Mouse (Mus musculus): ENCODE results near the gene Slc38a3. TPM values are rescaled to one million over a fixed set of nuclear protein-coding genes. Genes with fewer than 3 reads are reported as not detected.

Gene Slc38a3
- polyA plus RNA-seq, 1 experiment from 2014 or later, result 3.7 TPM

GRCm38 (mm10) chr9:107620954-107621353, 48.4 kb downstream of the Slc38a3 start:
- H3K9me3 ChIP-seq (ENCODE audit: control insufficient read depth, low read depth, low read length), result no peaks in the 10 kb centered on the region
- H3K27me3 ChIP-seq (ENCODE audit: control insufficient read depth, insufficient read depth, low read length), result no peaks in the 10 kb centered on the region
- no peak overlapping the region for H3K4me2 ChIP-seq (replicated peaks; ENCODE audit: low read depth, low read length)
- H3K36me3 ChIP-seq (ENCODE audit: control insufficient read depth, insufficient read depth, low read length), result peaks cover 71% of the 10 kb centered on the region
- 0 out of 2 replicates have a peak overlapping the region, but pooled peaks have one; percentile 15 for H3K27ac ChIP-seq (ENCODE audit: low read length)
- no peak for ATAC-seq (ENCODE audit: insufficient number of reproducible peaks, insufficient read depth, low FRiP score, low read depth)
- H3K4me1 ChIP-seq (ENCODE audit: control insufficient read depth, insufficient read depth, low read length), result peaks cover 38% of the 10 kb centered on the region
- no peak overlapping the region for H3K4me3 ChIP-seq (ENCODE audit: low read depth, low read length)
- no peak overlapping the region for H3K9ac ChIP-seq (replicated peaks; ENCODE audit: low read depth, low read length)

GRCm38 (mm10) chr9:107619546-107619879, 49.8 kb downstream of the Slc38a3 start:
- H3K27ac ChIP-seq (ENCODE audit: low read length), result peak overlapping the region; percentile 82; the same call in 1 of the 2 replicates
- 63% methylated on average over 13 of the region's 13 CpGs for WGBS
- H3K9ac ChIP-seq (replicated peaks; ENCODE audit: low read depth, low read length), result no peak overlapping the region
- peaks cover 31% of the 10 kb centered on the region for H3K4me1 ChIP-seq (ENCODE audit: control insufficient read depth, insufficient read depth, low read length)
- 0 out of 2 replicates have a peak, but pooled peaks have one; percentile 6 for ATAC-seq (ENCODE audit: insufficient number of reproducible peaks, insufficient read depth, low FRiP score, low read depth)
- no peaks in the 10 kb centered on the region for H3K27me3 ChIP-seq (ENCODE audit: control insufficient read depth, insufficient read depth, low read length)
- no peaks in the 10 kb centered on the region for H3K9me3 ChIP-seq (ENCODE audit: control insufficient read depth, low read depth, low read length)
- H3K4me2 ChIP-seq (replicated peaks; ENCODE audit: low read depth, low read length), result no peak overlapping the region
- peaks cover 76% of the 10 kb centered on the region for H3K36me3 ChIP-seq (ENCODE audit: control insufficient read depth, insufficient read depth, low read length)
- no peak overlapping the region for H3K4me3 ChIP-seq (ENCODE audit: low read depth, low read length)

- WGBS, result 29% methylated on average over 13 of the region's 13 CpGs
- Histone ChIP-seq H3K36me3 (ENCODE audit: control insufficient read depth, insufficient read depth, low read length) (peaks cover 76% of the 10 kb centered on the region), H3K27me3 (ENCODE audit: control insufficient read depth, insufficient read depth, low read length) (no peaks in the 10 kb centered on the region), H3K4me3 (ENCODE audit: low read depth, low read length) (no peak overlapping the region), H3K27ac (ENCODE audit: low read length) (peak overlapping the region; percentile 82; the same call in 1 of the 2 replicates), H3K9ac (replicated peaks; ENCODE audit: low read depth, low read length) (0 out of 2 replicates have a peak overlapping the region, but pooled peaks have one; percentile 21), H3K4me2 (replicated peaks; ENCODE audit: low read depth, low read length) (no peak overlapping the region), H3K4me1 (ENCODE audit: control insufficient read depth, insufficient read depth, low read length) (peaks cover 25% of the 10 kb centered on the region), H3K9me3 (ENCODE audit: control insufficient read depth, low read depth, low read length) (no peaks in the 10 kb centered on the region)
- peak; percentile 63 for ATAC-seq (ENCODE audit: insufficient number of reproducible peaks, insufficient read depth, low FRiP score, low read depth)
These were observed 50.4 kb downstream of the Slc38a3 start for GRCm38 (mm10) chr9:107618778-107619545.

GRCm38 (mm10) chr9:107618098-107618497, 51.2 kb downstream of the Slc38a3 start:
- Histone ChIP-seq H3K27me3 (ENCODE audit: control insufficient read depth, insufficient read depth, low read length) (no peaks in the 10 kb centered on the region), H3K9me3 (ENCODE audit: control insufficient read depth, low read depth, low read length) (no peaks in the 10 kb centered on the region), H3K4me3 (ENCODE audit: low read depth, low read length) (no peak overlapping the region), H3K9ac (replicated peaks; ENCODE audit: low read depth, low read length) (no peak overlapping the region), H3K4me1 (ENCODE audit: control insufficient read depth, insufficient read depth, low read length) (peaks cover 26% of the 10 kb centered on the region), H3K4me2 (replicated peaks; ENCODE audit: low read depth, low read length) (no peak overlapping the region), H3K36me3 (ENCODE audit: control insufficient read depth, insufficient read depth, low read length) (peaks cover 73% of the 10 kb centered on the region), H3K27ac (ENCODE audit: low read length) (peak overlapping the region; percentile 82; the same call in 1 of the 2 replicates)
- ATAC-seq (ENCODE audit: insufficient number of reproducible peaks, insufficient read depth, low FRiP score, low read depth), result no peak
- 87% methylated on average over 6 of the region's 6 CpGs for WGBS

GRCm38 (mm10) chr9:107617461-107617860, 51.9 kb downstream of the Slc38a3 start:
- no peak for ATAC-seq (ENCODE audit: insufficient number of reproducible peaks, insufficient read depth, low FRiP score, low read depth)
- H3K27me3 ChIP-seq (ENCODE audit: control insufficient read depth, insufficient read depth, low read length), result no peaks in the 10 kb centered on the region
- H3K4me2 ChIP-seq (replicated peaks; ENCODE audit: low read depth, low read length), result no peak overlapping the region
- H3K36me3 ChIP-seq (ENCODE audit: control insufficient read depth, insufficient read depth, low read length), result peaks cover 72% of the 10 kb centered on the region
- H3K4me1 ChIP-seq (ENCODE audit: control insufficient read depth, insufficient read depth, low read length), result peaks cover 29% of the 10 kb centered on the region
- WGBS, result 76% methylated on average over 2 of the region's 2 CpGs
- H3K4me3 ChIP-seq (ENCODE audit: low read depth, low read length), result no peak overlapping the region
- no peak overlapping the region for H3K9ac ChIP-seq (replicated peaks; ENCODE audit: low read depth, low read length)
- no peak overlapping the region for H3K27ac ChIP-seq (ENCODE audit: low read length)
- H3K9me3 ChIP-seq (ENCODE audit: control insufficient read depth, low read depth, low read length), result no peaks in the 10 kb centered on the region

- 80% methylated on average over 4 of the region's 4 CpGs for WGBS
- Histone ChIP-seq H3K4me1 (ENCODE audit: control insufficient read depth, insufficient read depth, low read length) (peaks cover 37% of the 10 kb centered on the region), H3K27ac (ENCODE audit: low read length) (peak overlapping the region; percentile 2; the same call in 1 of the 2 replicates), H3K9me3 (ENCODE audit: control insufficient read depth, low read depth, low read length) (no peaks in the 10 kb centered on the region), H3K9ac (replicated peaks; ENCODE audit: low read depth, low read length) (no peak overlapping the region), H3K36me3 (ENCODE audit: control insufficient read depth, insufficient read depth, low read length) (peaks cover 61% of the 10 kb centered on the region), H3K4me3 (ENCODE audit: low read depth, low read length) (no peak overlapping the region), H3K4me2 (replicated peaks; ENCODE audit: low read depth, low read length) (no peak overlapping the region), H3K27me3 (ENCODE audit: control insufficient read depth, insufficient read depth, low read length) (no peaks in the 10 kb centered on the region)
- no peak for ATAC-seq (ENCODE audit: insufficient number of reproducible peaks, insufficient read depth, low FRiP score, low read depth)
These were observed 54.3 kb downstream of the Slc38a3 start for GRCm38 (mm10) chr9:107615035-107615434.

- peak overlapping the region; percentile 72 for H3K4me2 ChIP-seq (replicated peaks; ENCODE audit: low read depth, low read length)
- H3K36me3 ChIP-seq (ENCODE audit: control insufficient read depth, insufficient read depth, low read length), result peaks cover 42% of the 10 kb centered on the region
- 10% methylated on average over 12 of the region's 12 CpGs for WGBS
- H3K4me3 ChIP-seq (ENCODE audit: low read depth, low read length), result peak overlapping the region; percentile 27
- H3K9me3 ChIP-seq (ENCODE audit: control insufficient read depth, low read depth, low read length), result no peaks in the 10 kb centered on the region
- H3K27ac ChIP-seq (ENCODE audit: low read length), result peak overlapping the region; percentile 92
- H3K27me3 ChIP-seq (ENCODE audit: control insufficient read depth, insufficient read depth, low read length), result no peaks in the 10 kb centered on the region
- ATAC-seq (ENCODE audit: insufficient number of reproducible peaks, insufficient read depth, low FRiP score, low read depth), result no peak
- H3K9ac ChIP-seq (replicated peaks; ENCODE audit: low read depth, low read length), result no peak overlapping the region; the same call in 1 of the 2 replicates
- peaks cover 28% of the 10 kb centered on the region for H3K4me1 ChIP-seq (ENCODE audit: control insufficient read depth, insufficient read depth, low read length)
These were observed 56.3 kb downstream of the Slc38a3 start for GRCm38 (mm10) chr9:107612945-107613569.

- H3K27me3 ChIP-seq (ENCODE audit: control insufficient read depth, insufficient read depth, low read length), result no peaks in the 10 kb centered on the region
- H3K27ac ChIP-seq (ENCODE audit: low read length), result peak overlapping the region; percentile 92
- H3K4me3 ChIP-seq (ENCODE audit: low read depth, low read length), result peak overlapping the region; percentile 27
- 4% methylated on average over 48 of the region's 48 CpGs for WGBS
- no peaks in the 10 kb centered on the region for H3K9me3 ChIP-seq (ENCODE audit: control insufficient read depth, low read depth, low read length)
- peak; percentile 92 for ATAC-seq (ENCODE audit: insufficient number of reproducible peaks, insufficient read depth, low FRiP score, low read depth)
- peak overlapping the region; percentile 55 for H3K9ac ChIP-seq (replicated peaks; ENCODE audit: low read depth, low read length)
- peak overlapping the region; percentile 72 for H3K4me2 ChIP-seq (replicated peaks; ENCODE audit: low read depth, low read length)
- peaks cover 36% of the 10 kb centered on the region for H3K36me3 ChIP-seq (ENCODE audit: control insufficient read depth, insufficient read depth, low read length)
- peaks cover 29% of the 10 kb centered on the region; the same call in 1 of the 2 replicates for H3K4me1 ChIP-seq (ENCODE audit: control insufficient read depth, insufficient read depth, low read length)
These were observed 57.0 kb downstream of the Slc38a3 start for GRCm38 (mm10) chr9:107612191-107612944.

All from stomach, embryonic 14.5 days (tissue).